Comparison of ENCODE assay signal across 9 mouse cellular contexts in the genomic region with DNA sequence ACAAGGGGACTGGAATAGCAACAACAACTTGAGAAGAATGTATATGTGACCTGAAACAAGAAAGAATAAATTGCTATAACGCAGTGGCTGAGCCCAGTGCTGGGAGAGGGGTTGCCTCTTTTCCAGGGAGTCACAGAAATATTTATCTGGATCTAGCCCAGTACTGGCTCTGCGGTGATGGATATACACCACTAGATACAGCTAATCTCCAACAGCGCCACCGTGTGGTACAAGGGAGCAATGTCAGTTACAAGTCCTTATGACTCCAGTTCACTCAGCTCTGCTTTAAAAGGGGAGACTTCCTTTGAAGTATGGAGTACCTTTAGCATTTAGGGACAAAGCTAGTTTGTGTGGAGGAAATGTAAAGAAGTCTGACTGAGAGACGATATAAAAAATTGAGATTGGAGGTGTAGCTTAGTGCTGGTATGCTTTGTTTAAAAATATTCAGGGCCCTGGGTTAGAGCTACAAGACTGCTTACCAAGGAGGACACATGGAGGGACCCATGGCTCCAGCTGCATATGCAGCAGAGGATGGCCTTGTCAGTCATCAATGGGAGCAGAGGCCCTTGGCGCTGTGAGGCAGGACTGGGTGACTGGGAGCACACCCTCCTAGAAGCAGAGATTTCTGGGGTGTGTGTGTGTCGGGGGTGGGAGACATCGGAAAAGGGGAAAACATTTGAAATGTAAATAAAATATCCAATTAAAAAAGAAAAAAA.
DNase-seq lines count a peak whose midpoint lies in the region; ATAC-seq and TF ChIP-seq lines count a peak whose summit lies in the region.
"Had no signal": no experiment of that assay in that cellular context is flagged by ENCODE, and none has a peak within 500 bp of the region (broad histone marks: within the 10 kb centered on the region; RNA-seq: fewer than 3 reads in every experiment).

No protein-coding gene starts in this region.

- no peak overlapping the region for H3K9ac ChIP-seq in forebrain, embryonic 13.5 days
- H3K9ac ChIP-seq in lung, embryonic 14.5 days: no peak overlapping the region
- H3K9ac ChIP-seq: embryonic facial prominence, embryonic 15.5 days had no signal

- H3K27ac ChIP-seq in forebrain, embryonic 13.5 days: no peak overlapping the region
- H3K27ac ChIP-seq in lung, embryonic 14.5 days (ENCODE audit: low read depth): no peak overlapping the region
- H3K27ac ChIP-seq: embryonic facial prominence, embryonic 15.5 days had no signal

- no peaks in the 10 kb centered on the region for H3K36me3 ChIP-seq in forebrain, embryonic 13.5 days (ENCODE audit: poor library complexity, severe bottlenecking)
- no peaks in the 10 kb centered on the region for H3K36me3 ChIP-seq in lung, embryonic 14.5 days (ENCODE audit: insufficient read depth)
- H3K36me3 ChIP-seq: embryonic facial prominence, embryonic 15.5 days had no signal

- H3K4me2 ChIP-seq in forebrain, embryonic 13.5 days: no peak overlapping the region
- H3K4me2 ChIP-seq in lung, embryonic 14.5 days: no peak overlapping the region
- H3K4me2 ChIP-seq: embryonic facial prominence, embryonic 15.5 days had no signal

- ATAC-seq in forebrain, embryonic 13.5 days: peak; percentile 95
- ATAC-seq in hematopoietic stem cell, adult 5-6 weeks (replicated peaks in 1 of 2; ENCODE audit: insufficient read depth in 1 of 2, low FRiP score in 2 of 2, low TSS enrichment in 1 of 2, low read depth in 1 of 2, poor library complexity in 2 of 2, severe bottlenecking in 2 of 2): peak; percentile 85 to 94
- ATAC-seq in lung, embryonic 14.5 days (ENCODE audit: insufficient read depth): peak; percentile 90

- 35% methylated on average over 8 of the region's 8 CpGs for WGBS in forebrain, embryonic 13.5 days
- 35% methylated on average over 8 of the region's 8 CpGs for WGBS in lung, embryonic 14.5 days

- no peaks in the 10 kb centered on the region for H3K4me1 ChIP-seq in forebrain, embryonic 13.5 days
- H3K4me1 ChIP-seq in lung, embryonic 14.5 days (ENCODE audit: insufficient read depth): no peaks in the 10 kb centered on the region
- H3K4me1 ChIP-seq: embryonic facial prominence, embryonic 15.5 days had no signal

- H3K27me3 ChIP-seq in forebrain, embryonic 13.5 days: no peaks in the 10 kb centered on the region
- H3K27me3 ChIP-seq in lung, embryonic 14.5 days (ENCODE audit: insufficient read depth, low read length): no peaks in the 10 kb centered on the region
- H3K27me3 ChIP-seq: embryonic facial prominence, embryonic 15.5 days had no signal

- TF ChIP-seq CTCF in lung, embryonic 14.5 days (IDR thresholded peaks at IDR 0.05; ENCODE audit: low read depth): peak; percentile 91

- no peaks in the 10 kb centered on the region for H3K9me3 ChIP-seq in forebrain, embryonic 13.5 days (replicated peaks)
- no peaks in the 10 kb centered on the region for H3K9me3 ChIP-seq in lung, embryonic 14.5 days (ENCODE audit: low read depth, low read length)
- H3K9me3 ChIP-seq: embryonic facial prominence, embryonic 15.5 days had no signal

- peak; percentile 83 for DNase-seq in ES-CJ7 (ENCODE audit: low read depth, low spot score)
- peak; percentile 51 for DNase-seq in brain, embryonic 18.5 days (ENCODE audit: low read depth, low spot score)
- peak; percentile 41 to 89 for DNase-seq in layer of hippocampus, adult 18-20 months (ENCODE audit: low spot score in 2 of 2)
- DNase-seq in lung, embryonic 14.5 days: peak; percentile 92
- peak; percentile 53 for DNase-seq in ovary, postnatal 14 days (ENCODE audit: low spot score)
- DNase-seq in urinary bladder, postnatal 10 days (ENCODE audit: low spot score): peak; percentile 23

- H3K4me3 ChIP-seq in forebrain, embryonic 13.5 days: no peak overlapping the region
- H3K4me3 ChIP-seq in lung, embryonic 14.5 days (ENCODE audit: low read depth, low read length): no peak overlapping the region
- H3K4me3 ChIP-seq: embryonic facial prominence, embryonic 15.5 days had no signal

Comparison
In these comparisons a context has a peak if more than half of its experiments do, and no peak if none do; other contexts are left out.
1. DNase-seq: peak in every context shown above with its lines; median percentile 92 in lung, embryonic 14.5 days; 83 in ES-CJ7; 65 in layer of hippocampus, adult 18-20 months; 53 in ovary, postnatal 14 days; 51 in brain, embryonic 18.5 days; 23 in urinary bladder, postnatal 10 days.